9 mouse cellular contexts compared by ENCODE assay signal in the genomic region with DNA sequence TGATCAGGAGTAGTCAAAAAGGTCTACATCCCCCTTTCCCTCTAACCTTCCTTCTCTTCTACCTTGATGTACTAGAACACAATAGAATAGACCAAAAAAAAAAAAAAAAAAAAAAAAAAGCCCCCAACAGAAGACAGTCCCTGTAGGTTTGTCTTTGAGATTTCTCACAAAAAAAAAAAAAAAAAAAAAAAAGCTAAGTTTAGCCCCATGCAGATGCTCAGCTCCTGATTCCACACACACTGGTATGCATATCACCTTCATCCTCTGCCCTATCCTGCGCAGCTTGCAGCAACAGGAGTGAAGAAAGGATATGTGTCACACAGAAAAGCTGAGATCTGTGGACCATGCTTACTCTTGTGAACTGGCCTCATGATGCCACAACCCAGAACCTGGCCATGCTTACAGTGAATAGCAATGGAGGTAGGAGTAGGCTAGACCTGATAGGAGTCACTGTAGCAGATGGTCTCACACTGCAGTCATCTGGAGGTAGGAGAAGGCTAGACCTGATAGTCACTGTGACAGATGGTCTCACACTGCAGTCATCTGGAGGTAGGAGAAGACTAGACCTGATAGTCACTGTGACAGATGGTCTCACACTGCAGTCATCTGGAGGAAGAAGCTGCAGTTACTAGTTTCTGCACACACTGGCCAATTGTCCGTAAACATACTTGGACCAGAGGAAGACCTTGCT. TPM values are rescaled to one million over a fixed set of nuclear protein-coding genes. Genes with fewer than 3 reads are reported as not detected.
A peak's percentile ranks its signal among the peaks of the same experiment; 100 is the strongest.
DNase-seq lines count a peak whose midpoint lies in the region; ATAC-seq and TF ChIP-seq lines count a peak whose summit lies in the region.
"Had no signal": no experiment of that assay in that cellular context is flagged by ENCODE, and none has a peak within 500 bp of the region (broad histone marks: within the 10 kb centered on the region; RNA-seq: fewer than 3 reads in every experiment).

No protein-coding gene starts in this region.

- ATAC-seq in heart, embryonic 14.5 days (ENCODE audit: insufficient number of reproducible peaks, insufficient read depth, low FRiP score, low read depth) = no peak
- ATAC-seq in liver, embryonic 14.5 days (ENCODE audit: insufficient read depth) = peak; percentile 9

- H3K27me3 ChIP-seq in heart, embryonic 14.5 days (ENCODE audit: control insufficient read depth, insufficient read depth, low read length) = no peaks in the 10 kb centered on the region
- no peaks in the 10 kb centered on the region for H3K27me3 ChIP-seq in liver, embryonic 14.5 days (ENCODE audit: control insufficient read depth, insufficient read depth, low read length)

- H3K9me3 ChIP-seq in heart, embryonic 14.5 days (ENCODE audit: control insufficient read depth, low read length) = no peaks in the 10 kb centered on the region
- H3K9me3 ChIP-seq in liver, embryonic 14.5 days (ENCODE audit: control insufficient read depth, low read length) = no peaks in the 10 kb centered on the region

- H3K4me1 ChIP-seq in heart, embryonic 14.5 days (ENCODE audit: control insufficient read depth in 2 of 2, insufficient read depth in 2 of 2, low read length in 2 of 2) = peaks cover 2 to 18% of the 10 kb centered on the region in 2 experiments
- H3K4me1 ChIP-seq in liver, embryonic 14.5 days (replicated peaks; ENCODE audit: control insufficient read depth in 2 of 2, insufficient read depth in 2 of 2, low read length in 1 of 2) = peaks cover 51 to 54% of the 10 kb centered on the region in 2 experiments

- no peak overlapping the region for H3K9ac ChIP-seq in heart, embryonic 14.5 days (ENCODE audit: low read length)
- H3K9ac ChIP-seq in liver, embryonic 14.5 days (replicated peaks) = peak overlapping the region; percentile 97

- no peak for TF ChIP-seq EP300 in liver, embryonic 14.5 days (IDR thresholded peaks at IDR 0.05; ENCODE audit: low read depth)

- no peak for DNase-seq in heart, postnatal 36 days
- DNase-seq in thymus, postnatal 25 days = peak; percentile 11
- no peak for DNase-seq in thymus, postnatal 14 days
- DNase-seq in liver, embryonic 14.5 days (ENCODE audit: low read depth in 3 of 3, low spot score in 3 of 3) = no peak
- DNase-seq in gastrocnemius, postnatal 36 days = no peak
- DNase-seq in spleen, adult 18-20 months = no peak
- no peak for DNase-seq in embryo, embryonic 10 days (ENCODE audit: low spot score)

- H3K4me2 ChIP-seq in heart, embryonic 14.5 days (ENCODE audit: low read length) = peak overlapping the region; percentile 72; the same call in 1 of the 2 replicates
- peak overlapping the region; percentile 97 for H3K4me2 ChIP-seq in liver, embryonic 14.5 days (ENCODE audit: low read depth)

- H3K36me3 ChIP-seq in heart, embryonic 14.5 days (ENCODE audit: control insufficient read depth, insufficient read depth, low read length) = 0 out of 2 replicates have a peak, but pooled peaks cover under 1% of the 10 kb centered on the region
- no peaks in the 10 kb centered on the region for H3K36me3 ChIP-seq in liver, embryonic 14.5 days (replicated peaks; ENCODE audit: control insufficient read depth, insufficient read depth, low read depth)

- no peak for TF ChIP-seq CTCF in liver, embryonic 14.5 days (IDR thresholded peaks at IDR 0.05; ENCODE audit: low read depth)

- H3K4me3 ChIP-seq in heart, embryonic 14.5 days (ENCODE audit: control insufficient read depth in 1 of 2, insufficient read depth in 1 of 2, low read depth in 1 of 2, low read length in 2 of 2) = no peak overlapping the region
- peak overlapping the region; percentile 95 to 96; a peak in 3 of 4 replicates for H3K4me3 ChIP-seq in liver, embryonic 14.5 days (ENCODE audit: insufficient read depth in 1 of 2, low read depth in 2 of 2, low read length in 2 of 2)

- 93% methylated on average over 2 of the region's 2 CpGs for WGBS in heart, embryonic 14.5 days
- WGBS in liver, embryonic 14.5 days (ENCODE audit: insufficient replicate concordance) = 61% methylated on average over 2 of the region's 2 CpGs

- intact Hi-C loops in heart, postnatal 36 days (cut with DNase I) = loop anchor here (5.0 kb wide), 1 partner anchor 35 kb away; the partner anchor contains the start of gene Cmbl
- intact Hi-C loops in gastrocnemius, postnatal 36 days (cut with DNase I) = loop anchor here (5.0 kb wide), 1 partner anchor 35 kb away; the partner anchor contains the start of gene Cmbl

- H3K27ac ChIP-seq in heart, embryonic 14.5 days (replicated peaks in 1 of 2; ENCODE audit: control insufficient read depth in 1 of 2, insufficient read depth in 1 of 2, low read depth in 2 of 2, low read length in 2 of 2) = no peak overlapping the region
- H3K27ac ChIP-seq in liver, embryonic 14.5 days = peak overlapping the region; percentile 90

RNA-seq across cellular contexts. Expression of gene March6, which starts 1.6 kb away (rescaled TPM):
- 37.6 and 40.7 TPM in 2 replicates for polyA plus RNA-seq in heart, embryonic 14.5 days (2014; fragmentation: Nextera tagmentation; extraction: Ambion mirVana)
- 100 to 1,000 TPM; 108 to 117 TPM for total RNA-seq in heart, postnatal 36 days (2021)
- polyA plus RNA-seq in liver, embryonic 14.5 days (2012; rRNA removed) = 6.9 and 9.0 TPM in 2 replicates
- 12.7 and 15.3 TPM in 2 replicates for polyA plus RNA-seq in liver, embryonic 14.5 days (2014; fragmentation: Nextera tagmentation; extraction: Ambion mirVana)
- 100 to 1,000 TPM in 1 of 2 experiments, 10 to 100 TPM in 1; 99.7 to 116 TPM for total RNA-seq in gastrocnemius, postnatal 36 days (2021)

RNA-seq across cellular contexts. Expression of gene Cmbl, which starts 32.7 kb away (rescaled TPM):
- polyA plus RNA-seq in heart, embryonic 14.5 days (2014; fragmentation: Nextera tagmentation; extraction: Ambion mirVana) = 9.7 and 12.4 TPM in 2 replicates
- 10 to 100 TPM; 36.4 to 38.8 TPM for total RNA-seq in heart, postnatal 36 days (2021)
- polyA plus RNA-seq in liver, embryonic 14.5 days (2012; rRNA removed) = 5.1 and 5.5 TPM in 2 replicates
- polyA plus RNA-seq in liver, embryonic 14.5 days (2014; fragmentation: Nextera tagmentation; extraction: Ambion mirVana) = 5.0 and 6.8 TPM in 2 replicates
- 10 to 100 TPM; 43.3 to 47.6 TPM for total RNA-seq in gastrocnemius, postnatal 36 days (2021)
- total RNA-seq: common myeloid progenitor, adult 5-6 weeks had no signal

Comparison
In these comparisons a context has a peak if more than half of its experiments do, and no peak if none do; other contexts are left out.
1. H3K4me3 ChIP-seq: peak in liver, embryonic 14.5 days (2 of 2); none in heart, embryonic 14.5 days (0 of 2).